Mouse (Mus musculus) bone marrow, adult 2 months (tissue): ENCODE results near the gene Mrpl24.

Source experiments
- CTCF ChIP-seq: fragments of 200-500 bp; IDR thresholded peaks from 2 replicates; pipeline ENCODE4 v1.5.1; 2011; ENCODE audit warnings: low read length, control low read depth; ENCODE audit not compliant: control insufficient read depth, insufficient read depth
- POLR2A ChIP-seq: fragments of 200-500 bp; IDR thresholded peaks from 2 replicates; pipeline ENCODE4 v1.6.1; 2011; ENCODE audit warnings: low read depth, mild to moderate bottlenecking, control low read depth, low read length, borderline replicate concordance; ENCODE audit not compliant: control insufficient read depth

DNA sequence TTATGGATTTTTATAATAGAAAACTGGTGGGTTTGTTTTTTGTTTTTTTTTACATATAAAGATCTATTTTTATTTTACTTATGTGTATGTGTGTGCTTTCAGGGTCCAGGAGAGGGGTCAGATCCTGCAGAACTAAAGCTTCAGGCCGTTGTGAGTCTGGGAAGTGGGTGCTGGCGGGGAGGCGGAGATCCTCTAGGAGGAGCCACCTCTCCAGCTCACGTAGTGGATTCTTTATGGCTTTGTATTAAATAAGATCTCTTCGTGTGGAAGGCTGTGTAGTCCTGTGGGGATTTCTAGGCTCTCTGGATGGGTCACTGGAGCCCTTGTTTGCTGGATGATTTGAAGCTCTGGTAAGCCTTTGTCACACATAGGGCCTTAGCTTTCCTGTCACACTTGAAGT, 21.3 kb downstream of the Mrpl24 start:
- TF ChIP-seq CTCF, result no peak
- no peak for TF ChIP-seq POLR2A
